Comparison of ENCODE assay signal across 7 mouse cellular contexts in the genomic region with DNA sequence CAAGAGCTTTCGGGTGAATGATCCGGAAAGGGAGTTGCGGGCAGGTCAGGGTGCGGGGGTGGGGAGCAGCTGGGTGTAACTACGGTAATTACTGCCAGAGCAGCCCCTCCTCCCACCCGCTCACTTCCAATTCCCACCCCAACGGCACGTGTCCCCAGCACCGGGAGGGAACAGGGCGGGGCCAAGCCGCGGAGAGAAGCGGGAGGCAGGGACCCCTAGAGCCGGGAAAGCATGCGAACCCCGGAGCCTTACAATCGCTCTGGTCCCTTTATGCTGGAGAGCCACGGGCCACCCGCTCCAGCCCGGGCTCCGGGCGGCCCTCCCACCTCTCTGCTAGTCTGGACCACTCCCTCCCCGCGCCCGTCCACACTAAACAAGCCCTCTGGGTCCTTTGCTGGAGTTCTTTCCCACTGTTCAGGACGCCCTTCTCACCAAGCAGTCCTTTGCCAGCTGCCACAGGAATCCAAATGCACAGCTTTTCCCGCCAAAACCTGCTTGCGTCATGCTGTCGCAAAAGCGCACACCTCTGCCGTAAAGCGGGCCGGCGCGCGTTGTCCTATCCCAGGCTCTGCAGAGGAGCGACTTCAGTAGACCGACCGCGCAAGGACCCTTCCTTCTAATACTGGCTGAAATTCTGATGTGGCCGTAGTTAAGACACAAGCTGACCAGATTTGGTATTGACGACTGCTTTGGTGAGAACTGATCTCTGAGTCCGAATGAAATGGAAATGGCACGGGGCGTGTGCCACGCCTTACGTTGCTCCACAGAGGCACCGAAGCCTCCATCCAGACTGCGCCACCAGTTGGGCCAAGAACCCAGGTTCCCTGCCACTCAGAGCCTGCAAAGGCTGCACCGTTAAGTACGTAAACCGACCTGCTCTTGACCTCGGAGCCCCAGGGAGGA. TPM values are rescaled to one million over a fixed set of nuclear protein-coding genes. Genes with fewer than 3 reads are reported as not detected.
DNase-seq lines count a peak whose midpoint lies in the region; ATAC-seq lines count a peak whose summit lies in the region.

No protein-coding gene starts in this region.

- H3K27ac ChIP-seq in embryonic facial prominence, embryonic 11.5 days (replicated peaks; ENCODE audit: low read depth, low read length): peak overlapping the region; percentile 94
- peak overlapping the region; percentile 95 for H3K27ac ChIP-seq in limb, embryonic 10.5 days
- H3K27ac ChIP-seq in midbrain, embryonic 13.5 days: peak overlapping the region; percentile 84

- H3K9me3 ChIP-seq in embryonic facial prominence, embryonic 11.5 days (replicated peaks; ENCODE audit: control insufficient read depth, low read length): no peaks in the 10 kb centered on the region
- no peaks in the 10 kb centered on the region for H3K9me3 ChIP-seq in limb, embryonic 10.5 days (replicated peaks)
- no peaks in the 10 kb centered on the region for H3K9me3 ChIP-seq in midbrain, embryonic 13.5 days

- H3K4me1 ChIP-seq in embryonic facial prominence, embryonic 11.5 days (ENCODE audit: control insufficient read depth, insufficient read depth, low read length): no peaks in the 10 kb centered on the region
- peaks cover 7% of the 10 kb centered on the region for H3K4me1 ChIP-seq in limb, embryonic 10.5 days
- H3K4me1 ChIP-seq in midbrain, embryonic 13.5 days (replicated peaks): peaks cover 16% of the 10 kb centered on the region

- peak overlapping the region; percentile 85 for H3K9ac ChIP-seq in embryonic facial prominence, embryonic 11.5 days (replicated peaks; ENCODE audit: low read length)
- peak overlapping the region; percentile 75 for H3K9ac ChIP-seq in midbrain, embryonic 13.5 days (replicated peaks)

- H3K4me2 ChIP-seq in embryonic facial prominence, embryonic 11.5 days (ENCODE audit: low read depth, low read length): peak overlapping the region; percentile 65
- peak overlapping the region; percentile 98 for H3K4me2 ChIP-seq in midbrain, embryonic 13.5 days (replicated peaks)

- peak; percentile 94 for DNase-seq in adrenal gland, postnatal 14 days
- peak; percentile 96 for DNase-seq in embryonic facial prominence, embryonic 11.5 days (ENCODE audit: low spot score)
- DNase-seq in kidney, adult 11 months: peak; percentile 88
- peak; percentile 98 for DNase-seq in limb, embryonic 10.5 days (ENCODE audit: low spot score)
- DNase-seq in spleen, adult 12 weeks (ENCODE audit: low spot score): peak; percentile 86

- peak; percentile 93 for ATAC-seq in embryonic facial prominence, embryonic 11.5 days (replicated peaks; ENCODE audit: insufficient number of reproducible peaks, low FRiP score, low TSS enrichment, low read depth)
- peak; percentile 88 for ATAC-seq in granulocyte monocyte progenitor cell, adult 5-6 weeks (replicated peaks; ENCODE audit: poor library complexity, severe bottlenecking)
- ATAC-seq in midbrain, embryonic 13.5 days: peak; percentile 97

- H3K27me3 ChIP-seq in embryonic facial prominence, embryonic 11.5 days (ENCODE audit: control insufficient read depth, insufficient read depth, low read length): no peaks in the 10 kb centered on the region
- no peaks in the 10 kb centered on the region for H3K27me3 ChIP-seq in limb, embryonic 10.5 days (ENCODE audit: low read depth, poor library complexity, severe bottlenecking)
- H3K27me3 ChIP-seq in midbrain, embryonic 13.5 days: no peaks in the 10 kb centered on the region

- under 1% methylated on average over 45 of the region's 53 CpGs for WGBS in embryonic facial prominence, embryonic 11.5 days
- under 1% methylated on average over 48 of the region's 53 CpGs for WGBS in limb, embryonic 10.5 days
- WGBS in midbrain, embryonic 13.5 days: under 1% methylated on average over 53 of the region's 53 CpGs

- H3K4me3 ChIP-seq in embryonic facial prominence, embryonic 11.5 days (ENCODE audit: low read depth, low read length): peak overlapping the region; percentile 70
- peak overlapping the region; percentile 78 for H3K4me3 ChIP-seq in limb, embryonic 10.5 days
- H3K4me3 ChIP-seq in midbrain, embryonic 13.5 days (replicated peaks): peak overlapping the region; percentile 69

- H3K36me3 ChIP-seq in embryonic facial prominence, embryonic 11.5 days (replicated peaks; ENCODE audit: control insufficient read depth, insufficient read depth, low read depth, low read length): no peaks in the 10 kb centered on the region
- peaks cover 52% of the 10 kb centered on the region for H3K36me3 ChIP-seq in limb, embryonic 10.5 days
- peaks cover 8% of the 10 kb centered on the region for H3K36me3 ChIP-seq in midbrain, embryonic 13.5 days

RNA-seq across cellular contexts. Expression of a gene that starts 0.5 kb away (rescaled TPM):
- total RNA-seq in adrenal gland, postnatal 14 days (2021): 6.3 and 8.5 TPM in 2 replicates
- polyA plus RNA-seq in embryonic facial prominence, embryonic 11.5 days (2014; fragmentation: Nextera tagmentation; extraction: Ambion mirVana): 65.9 and 68.6 TPM in 2 replicates
- 45.0 and 55.1 TPM in 2 replicates for total RNA-seq in granulocyte monocyte progenitor cell, adult 5-6 weeks (2014; fragmentation: Nextera tagmentation)
- total RNA-seq in granulocyte monocyte progenitor cell, adult 5-6 weeks (2017): 122 and 141 TPM in 2 replicates
- 55.4 and 64.2 TPM in 2 replicates for polyA plus RNA-seq in limb, embryonic 10.5 days (2016; fragmentation: Nextera tagmentation; extraction: Ambion mirVana)
- 16.6 and 21.6 TPM in 2 replicates for polyA plus RNA-seq in midbrain, embryonic 13.5 days (2015; fragmentation: Nextera tagmentation; extraction: Ambion mirVana)

RNA-seq across cellular contexts. Expression of a gene that starts 33.4 kb away (rescaled TPM):
- total RNA-seq in adrenal gland, postnatal 14 days (2021): not detected in 2 replicates
- polyA plus RNA-seq in embryonic facial prominence, embryonic 11.5 days (2014; fragmentation: Nextera tagmentation; extraction: Ambion mirVana): not detected in 2 replicates
- not detected in 2 replicates for total RNA-seq in granulocyte monocyte progenitor cell, adult 5-6 weeks (2014; fragmentation: Nextera tagmentation)
- total RNA-seq in granulocyte monocyte progenitor cell, adult 5-6 weeks (2017): not detected in 2 replicates
- not detected in 2 replicates for polyA plus RNA-seq in limb, embryonic 10.5 days (2016; fragmentation: Nextera tagmentation; extraction: Ambion mirVana)
- polyA plus RNA-seq in midbrain, embryonic 13.5 days (2015; fragmentation: Nextera tagmentation; extraction: Ambion mirVana): not detected in 2 replicates

RNA-seq across cellular contexts. Expression of a gene that starts 41.1 kb away (rescaled TPM):
- total RNA-seq in adrenal gland, postnatal 14 days (2021): 230 and 253 TPM in 2 replicates
- polyA plus RNA-seq in embryonic facial prominence, embryonic 11.5 days (2014; fragmentation: Nextera tagmentation; extraction: Ambion mirVana): 212 and 214 TPM in 2 replicates
- total RNA-seq in granulocyte monocyte progenitor cell, adult 5-6 weeks (2014; fragmentation: Nextera tagmentation): 193 and 246 TPM in 2 replicates
- 596 and 768 TPM in 2 replicates for total RNA-seq in granulocyte monocyte progenitor cell, adult 5-6 weeks (2017)
- polyA plus RNA-seq in limb, embryonic 10.5 days (2016; fragmentation: Nextera tagmentation; extraction: Ambion mirVana): 169 and 198 TPM in 2 replicates
- polyA plus RNA-seq in midbrain, embryonic 13.5 days (2015; fragmentation: Nextera tagmentation; extraction: Ambion mirVana): 100 and 111 TPM in 2 replicates

Comparison
In these comparisons a context has a peak if more than half of its experiments do, and no peak if none do; other contexts are left out.
1. Peak in every context shown above with its lines: DNase-seq, ATAC-seq, H3K4me3 ChIP-seq and H3K27ac ChIP-seq.